8 mouse cellular contexts compared by ENCODE assay signal in the genomic region with DNA sequence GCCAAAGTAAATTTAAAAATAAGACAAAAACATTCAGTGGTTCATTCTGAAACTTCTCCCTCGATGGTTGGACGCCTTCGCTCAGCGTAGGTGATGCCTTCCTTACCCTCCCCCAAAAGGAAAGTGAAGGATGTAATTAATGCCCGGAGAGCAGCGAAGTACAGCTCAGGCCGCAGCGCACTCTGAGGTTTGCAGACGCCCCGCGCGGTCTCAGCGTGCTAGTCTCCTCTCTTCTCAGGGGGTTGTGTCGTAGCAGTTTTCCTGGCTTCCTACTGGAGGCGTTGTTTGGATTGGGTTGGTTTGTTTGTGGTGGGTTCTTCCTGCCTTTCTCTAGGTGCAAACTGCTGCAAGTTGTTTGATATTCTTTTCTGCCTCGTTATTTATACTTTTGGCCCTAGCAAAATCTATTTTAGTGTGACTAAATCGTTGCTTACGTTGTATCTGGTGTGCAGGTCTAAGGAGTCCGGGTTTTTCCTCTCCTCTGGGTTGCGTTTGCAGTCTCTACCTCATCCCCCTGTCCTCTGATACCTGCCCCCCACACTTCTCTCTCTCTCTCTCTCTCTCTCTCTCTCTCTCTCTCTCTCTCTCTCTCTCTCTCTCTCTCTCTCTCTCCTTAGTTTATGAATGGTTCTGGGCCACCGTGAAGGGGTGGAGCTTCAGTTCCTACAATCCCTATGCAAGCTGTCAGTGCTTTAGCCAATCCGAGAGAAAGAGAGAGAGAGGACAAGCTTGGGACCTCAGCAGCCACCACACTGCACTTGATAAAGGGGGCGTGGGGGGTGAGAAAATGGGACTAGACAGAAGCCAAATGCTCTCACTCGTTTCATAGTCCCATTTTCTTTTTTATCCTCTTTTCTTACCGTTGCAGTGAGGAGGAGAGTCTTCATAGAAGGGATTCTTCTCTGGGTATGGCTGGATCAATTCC. TPM values are rescaled to one million over a fixed set of nuclear protein-coding genes. Genes with fewer than 3 reads are reported as not detected.
A peak's percentile ranks its signal among the peaks of the same experiment; 100 is the strongest.
DNase-seq lines count a peak whose midpoint lies in the region; ATAC-seq and TF ChIP-seq lines count a peak whose summit lies in the region.

TSS of gene Mab21l2 (minus strand) at position 539 of the 925 bp plus-strand sequence.

- DNase-seq in lung, embryonic 14.5 days = peak; percentile 63
- DNase-seq in lung, postnatal 36 days = no peak
- peak; percentile 74 for DNase-seq in brain, adult 2 months (ENCODE audit: low read depth, low spot score)
- no peak for DNase-seq in liver, embryonic 13.5 days
- no peak for DNase-seq in c-Kit-positive CD71-positive TER-119-positive erythroid progenitor cells, embryonic 14.5 days (ENCODE audit: low spot score)

- H3K4me2 ChIP-seq in lung, embryonic 14.5 days = peak within 1 kb of the TSS; percentile 57
- H3K4me2 ChIP-seq in forebrain, embryonic 16.5 days (ENCODE audit: low read length) = peak within 1 kb of the TSS; percentile 50
- H3K4me2 ChIP-seq in liver, embryonic 13.5 days = peak within 1 kb of the TSS; percentile 67
- H3K4me2 ChIP-seq in stomach, embryonic 16.5 days (ENCODE audit: low read depth, low read length) = peak within 1 kb of the TSS; percentile 49

- no peak within 1 kb of the TSS; the same call in 1 of the 2 replicates for H3K9ac ChIP-seq in lung, embryonic 14.5 days
- H3K9ac ChIP-seq in forebrain, embryonic 16.5 days (replicated peaks; ENCODE audit: low read depth, low read length) = no peak within 1 kb of the TSS
- H3K9ac ChIP-seq in liver, embryonic 13.5 days = no peak within 1 kb of the TSS
- H3K9ac ChIP-seq in stomach, embryonic 16.5 days (ENCODE audit: low read length) = peak within 1 kb of the TSS; percentile 49

- H3K27ac ChIP-seq in lung, embryonic 14.5 days (ENCODE audit: low read depth) = no peak within 1 kb of the TSS; the same call in 1 of the 2 replicates
- H3K27ac ChIP-seq in forebrain, embryonic 16.5 days (ENCODE audit: low read length) = no peak within 1 kb of the TSS
- no peak within 1 kb of the TSS for H3K27ac ChIP-seq in liver, embryonic 13.5 days
- 0 out of 2 replicates have a peak within 1 kb of the TSS, but pooled peaks have one; percentile 47 for H3K27ac ChIP-seq in stomach, embryonic 16.5 days (ENCODE audit: low read length)

- no peaks in the 10 kb centered on the region for H3K9me3 ChIP-seq in lung, embryonic 14.5 days (ENCODE audit: low read depth, low read length)
- H3K9me3 ChIP-seq in forebrain, embryonic 16.5 days (ENCODE audit: control insufficient read depth, low read length) = no peaks in the 10 kb centered on the region
- no peaks in the 10 kb centered on the region for H3K9me3 ChIP-seq in liver, embryonic 13.5 days (replicated peaks)
- H3K9me3 ChIP-seq in stomach, embryonic 16.5 days (replicated peaks; ENCODE audit: control insufficient read depth, low read length) = no peaks in the 10 kb centered on the region

- ATAC-seq in lung, embryonic 14.5 days (ENCODE audit: insufficient read depth) = peak; percentile 65; the same call in 1 of the 2 replicates
- peak; percentile 43; the same call in 1 of the 2 replicates for ATAC-seq in forebrain, embryonic 16.5 days
- ATAC-seq in liver, embryonic 13.5 days (ENCODE audit: low read depth) = peak; percentile 54
- ATAC-seq in stomach, embryonic 16.5 days (ENCODE audit: insufficient read depth, low FRiP score) = peak; percentile 72; the same call in 1 of the 2 replicates
- ATAC-seq in frontal cortex, adult (ENCODE audit: low TSS enrichment) = no peak

- peaks cover 66% of the 10 kb centered on the region for H3K27me3 ChIP-seq in lung, embryonic 14.5 days (ENCODE audit: insufficient read depth, low read length)
- H3K27me3 ChIP-seq in forebrain, embryonic 16.5 days (replicated peaks; ENCODE audit: control insufficient read depth, insufficient read depth, low read length) = peaks cover 41% of the 10 kb centered on the region
- H3K27me3 ChIP-seq in liver, embryonic 13.5 days = peaks cover 66% of the 10 kb centered on the region
- H3K27me3 ChIP-seq in stomach, embryonic 16.5 days (ENCODE audit: control insufficient read depth, insufficient read depth, low read length) = peaks cover 39% of the 10 kb centered on the region

- no peaks in the 10 kb centered on the region for H3K36me3 ChIP-seq in lung, embryonic 14.5 days (ENCODE audit: insufficient read depth)
- no peaks in the 10 kb centered on the region for H3K36me3 ChIP-seq in forebrain, embryonic 16.5 days (ENCODE audit: control insufficient read depth, insufficient read depth)
- no peaks in the 10 kb centered on the region for H3K36me3 ChIP-seq in liver, embryonic 13.5 days
- no peaks in the 10 kb centered on the region for H3K36me3 ChIP-seq in stomach, embryonic 16.5 days (ENCODE audit: control insufficient read depth, insufficient read depth, low read length)

- H3K4me1 ChIP-seq in lung, embryonic 14.5 days (ENCODE audit: insufficient read depth) = 0 out of 2 replicates have a peak, but pooled peaks cover 5% of the 10 kb centered on the region
- H3K4me1 ChIP-seq in forebrain, embryonic 16.5 days (replicated peaks; ENCODE audit: control insufficient read depth, insufficient read depth, low read length) = peaks cover 20% of the 10 kb centered on the region
- H3K4me1 ChIP-seq in liver, embryonic 13.5 days (replicated peaks) = peaks cover 28% of the 10 kb centered on the region
- peaks cover 6% of the 10 kb centered on the region; the same call in 1 of the 2 replicates for H3K4me1 ChIP-seq in stomach, embryonic 16.5 days (ENCODE audit: control insufficient read depth, insufficient read depth, low read length)

- H3K4me3 ChIP-seq in lung, embryonic 14.5 days (ENCODE audit: low read depth, low read length) = peak within 1 kb of the TSS; percentile 34
- peak within 1 kb of the TSS; percentile 27 for H3K4me3 ChIP-seq in forebrain, embryonic 16.5 days (replicated peaks; ENCODE audit: low read length)
- H3K4me3 ChIP-seq in liver, embryonic 13.5 days (replicated peaks) = peak within 1 kb of the TSS; percentile 54
- peak within 1 kb of the TSS; percentile 38 for H3K4me3 ChIP-seq in stomach, embryonic 16.5 days (replicated peaks; ENCODE audit: low read length)

- no peak for TF ChIP-seq CTCF in lung, embryonic 14.5 days (IDR thresholded peaks at IDR 0.05; ENCODE audit: low read depth)

- WGBS in lung, embryonic 14.5 days = 3% methylated on average over 25 of the region's 25 CpGs
- WGBS in forebrain, embryonic 16.5 days = under 1% methylated on average over 25 of the region's 25 CpGs
- 3% methylated on average over 25 of the region's 25 CpGs for WGBS in liver, embryonic 13.5 days (ENCODE audit: insufficient replicate concordance)
- 8% methylated on average over 25 of the region's 25 CpGs for WGBS in stomach, embryonic 16.5 days

RNA-seq across cellular contexts. Expression of gene Mab21l2, which starts in this region (rescaled TPM):
- polyA plus RNA-seq in lung, embryonic 14.5 days (2014; fragmentation: Nextera tagmentation; extraction: Ambion mirVana) = 0.30 and 0.53 TPM in 2 replicates
- 2.0 and 3.0 TPM in 2 replicates for polyA plus RNA-seq in forebrain, embryonic 16.5 days (2015; fragmentation: Nextera tagmentation; extraction: Ambion mirVana)
- polyA plus RNA-seq in liver, embryonic 13.5 days (2015; fragmentation: Nextera tagmentation; extraction: Ambion mirVana) = 0.78 and 1.2 TPM in 2 replicates
- polyA plus RNA-seq in stomach, embryonic 16.5 days (2015; fragmentation: Nextera tagmentation; extraction: Ambion mirVana) = 10.3 and 11.8 TPM in 2 replicates

Comparison
In these comparisons a context has a peak if more than half of its experiments do, and no peak if none do; other contexts are left out.
1. Peak in DNase-seq, ATAC-seq, H3K4me3 ChIP-seq and H3K4me2 ChIP-seq in lung, embryonic 14.5 days; RNA of the gene not detected or under 1 TPM.